Mouse (Mus musculus) effector memory CD4-positive, alpha-beta T cell, adult 5 months (primary cell): ENCODE measurements around the gene Syt8. TPM values are rescaled to one million over a fixed set of nuclear protein-coding genes. Genes with fewer than 3 reads are reported as not detected.

ENCODE experiments used
- polyA plus RNA-seq: library from polyadenylated mRNA; unstranded; fragments of 100-300 nt; shearing (Covaris generic); gene quantifications from one replicate; pipeline ENCODE4 v1.2.1, GENCODE M21; 2017

Syt8 gene
- polyA plus RNA-seq = not detected

GRCm38 (mm10) chr7:142434137-142434865, at the start of gene Syt8:
Syt8 (plus strand) TSS chr7:142434850.

GRCm38 (mm10) chr7:142387419-142388148, 47.1 kb upstream of the Syt8 start, which contains the start of gene Ctsd:
Ctsd (minus strand) TSS chr7:142388038.

GRCm38 (mm10) chr7:142441585-142441984, 6.9 kb downstream of the Syt8 start, which contains the start of gene Tnni2:
Tnni2 (plus strand) TSS chr7:142441808.

GRCm38 (mm10) chr7:142460636-142461077, 26.0 kb downstream of the Syt8 start, which contains the start of gene Lsp1:
Lsp1 (plus strand) TSS chr7:142460809.

Other genes with a start within 250 kb of the Syt8 start
- not detected for gene Gm10153, start 244.5 kb upstream of the Syt8 start, polyA plus RNA-seq
- gene Krtap5-3, start 233.5 kb upstream of the Syt8 start, polyA plus RNA-seq = not detected
- not detected for gene Gm7579, start 223.0 kb upstream of the Syt8 start, polyA plus RNA-seq
- gene Krtap5-5, start 204.9 kb upstream of the Syt8 start, polyA plus RNA-seq = not detected
- gene Gm40460, start 193.8 kb upstream of the Syt8 start, polyA plus RNA-seq = not detected
- gene Gm2431, start 176.5 kb upstream of the Syt8 start, polyA plus RNA-seq = not detected
- not detected for gene Gm4559, start 160.5 kb upstream of the Syt8 start, polyA plus RNA-seq
- gene Krtap5-1, start 137.7 kb upstream of the Syt8 start, polyA plus RNA-seq = not detected
- not detected for gene Krtap5-4, start 131.3 kb upstream of the Syt8 start, polyA plus RNA-seq
- 24.4 TPM for gene Ifitm10, start 61.1 kb upstream of the Syt8 start, polyA plus RNA-seq
- 12.8 TPM for gene Gm49369, start 52.2 kb upstream of the Syt8 start, polyA plus RNA-seq
- 304 TPM for gene Ctsd, start 46.8 kb upstream of the Syt8 start, polyA plus RNA-seq
- gene Tnni2, start 7.0 kb downstream of the Syt8 start, polyA plus RNA-seq = not detected
- 942 TPM for gene Lsp1, start 26.0 kb downstream of the Syt8 start, polyA plus RNA-seq
- gene Tnnt3, start 64.0 kb downstream of the Syt8 start, polyA plus RNA-seq = 1.2 TPM
- 9.9 TPM for gene Mrpl23, start 97.8 kb downstream of the Syt8 start, polyA plus RNA-seq
- not detected for gene Igf2, start 232.0 kb downstream of the Syt8 start, polyA plus RNA-seq
- not detected for gene Gm49394, start 235.1 kb downstream of the Syt8 start, polyA plus RNA-seq